In the genomic region with DNA sequence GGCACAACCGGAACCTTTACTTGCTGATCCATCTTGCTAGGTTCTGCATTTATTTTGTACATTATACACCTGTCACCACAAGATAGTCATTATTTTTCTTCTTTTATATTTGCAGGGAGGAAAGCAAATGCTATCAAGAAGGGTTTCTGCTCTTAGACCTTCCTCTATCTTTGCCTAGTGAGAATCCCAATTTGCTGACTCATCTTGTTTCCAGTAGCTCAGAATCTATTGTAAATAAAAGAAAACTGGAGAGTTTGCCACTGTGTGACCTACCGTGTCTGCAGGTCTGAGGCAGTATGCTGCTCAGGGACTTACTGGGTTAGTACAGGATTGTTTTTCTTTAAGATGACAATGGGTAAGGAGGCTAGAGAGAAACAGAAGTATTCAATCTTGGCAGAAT, we compare ENCODE assay signal across 44 mouse cellular contexts. TPM values are rescaled to one million over a fixed set of nuclear protein-coding genes. Genes with fewer than 3 reads are reported as not detected.
"Had no signal": no experiment of that assay in that cellular context is flagged by ENCODE, and none has a peak within 500 bp of the region (broad histone marks: within the 10 kb centered on the region; RNA-seq: fewer than 3 reads in every experiment).

No protein-coding gene starts in this region.

- H3K9ac ChIP-seq: limb, embryonic 12.5 days; limb, embryonic 13.5 days; limb, embryonic 15.5 days; liver, embryonic 12.5 days; liver, embryonic 13.5 days; liver, embryonic 14.5 days; liver, embryonic 15.5 days; liver, postnatal 0 days; lung, embryonic 14.5 days; lung, embryonic 15.5 days; midbrain, embryonic 12.5 days; midbrain, embryonic 13.5 days; midbrain, embryonic 15.5 days; neural tube, embryonic 12.5 days had no signal

- DNase-seq: left cerebral cortex, postnatal 4 days; liver; liver, embryonic 13.5 days; liver, postnatal 0 days; lung, adult 18-20 months; lung, adult 2 months; lung, embryonic 14.5 days; lung, postnatal 10 days; lung, postnatal 14 days; lung, postnatal 36 days; lung, postnatal 4 days; midbrain, embryonic 14.5 days had no signal

- H3K4me3 ChIP-seq: limb, embryonic 10.5 days; limb, embryonic 12.5 days; limb, embryonic 13.5 days; limb, embryonic 15.5 days; liver, embryonic 12.5 days; liver, embryonic 13.5 days; liver, embryonic 15.5 days; lung, embryonic 15.5 days; megakaryocyte, embryonic 14.5 days; midbrain, embryonic 10.5 days; midbrain, embryonic 12.5 days; midbrain, embryonic 13.5 days; midbrain, embryonic 15.5 days; myocyte; neural tube, embryonic 12.5 days had no signal

- H3K4me1 ChIP-seq: limb, embryonic 10.5 days; limb, embryonic 12.5 days; limb, embryonic 13.5 days; limb, embryonic 15.5 days; liver, embryonic 12.5 days; liver, embryonic 13.5 days; liver, embryonic 15.5 days; lung, embryonic 15.5 days; megakaryocyte, embryonic 14.5 days; midbrain, embryonic 10.5 days; midbrain, embryonic 12.5 days; midbrain, embryonic 13.5 days; midbrain, embryonic 15.5 days; neural tube, embryonic 12.5 days had no signal

- H3K27ac ChIP-seq: limb, embryonic 10.5 days; limb, embryonic 12.5 days; limb, embryonic 13.5 days; limb, embryonic 15.5 days; liver, embryonic 12.5 days; liver, embryonic 13.5 days; liver, embryonic 14.5 days; liver, embryonic 15.5 days; lung, embryonic 15.5 days; macrophage; midbrain, embryonic 10.5 days; midbrain, embryonic 12.5 days; midbrain, embryonic 13.5 days; midbrain, embryonic 15.5 days; neural tube, embryonic 12.5 days had no signal

- H3K9me3 ChIP-seq: limb, embryonic 10.5 days; limb, embryonic 12.5 days; limb, embryonic 13.5 days; limb, embryonic 15.5 days; liver, embryonic 12.5 days; liver, embryonic 13.5 days; liver, embryonic 15.5 days; lung, embryonic 15.5 days; midbrain, embryonic 10.5 days; midbrain, embryonic 12.5 days; midbrain, embryonic 13.5 days; midbrain, embryonic 15.5 days; neural tube, embryonic 12.5 days had no signal

- H3K27me3 ChIP-seq: limb, embryonic 12.5 days; limb, embryonic 13.5 days; limb, embryonic 15.5 days; liver, embryonic 12.5 days; liver, embryonic 13.5 days; liver, embryonic 15.5 days; lung, embryonic 15.5 days; megakaryocyte, embryonic 14.5 days; midbrain, embryonic 12.5 days; midbrain, embryonic 13.5 days; midbrain, embryonic 15.5 days; neural tube, embryonic 12.5 days had no signal

- H3K36me3 ChIP-seq: limb, embryonic 10.5 days; limb, embryonic 12.5 days; limb, embryonic 13.5 days; limb, embryonic 15.5 days; liver, embryonic 12.5 days; liver, embryonic 13.5 days; liver, embryonic 15.5 days; lung, embryonic 15.5 days; midbrain, embryonic 10.5 days; midbrain, embryonic 12.5 days; midbrain, embryonic 13.5 days; midbrain, embryonic 15.5 days; neural tube, embryonic 12.5 days had no signal

- H3K4me2 ChIP-seq: limb, embryonic 12.5 days; limb, embryonic 13.5 days; limb, embryonic 15.5 days; liver, embryonic 11.5 days; liver, embryonic 12.5 days; liver, embryonic 13.5 days; liver, embryonic 15.5 days; lung, embryonic 14.5 days; lung, embryonic 15.5 days; midbrain, embryonic 11.5 days; midbrain, embryonic 12.5 days; midbrain, embryonic 13.5 days; midbrain, embryonic 15.5 days; neural tube, embryonic 12.5 days had no signal

RNA-seq across cellular contexts. Expression of a gene that starts 24.0 kb away (rescaled TPM):
- total RNA-seq: left cerebral cortex, postnatal 10 days; left cerebral cortex, postnatal 25 days; left cerebral cortex, postnatal 36 days; left cerebral cortex, postnatal 4 days; liver, adult 2 months; megakaryocyte progenitor cell, adult 5-6 weeks; megakaryocyte-erythroid progenitor cell, adult 5-6 weeks; midbrain, postnatal 0 days had no signal
- polyA plus RNA-seq: limb, embryonic 10.5 days; limb, embryonic 11.5 days; limb, embryonic 12.5 days; limb, embryonic 13.5 days; limb, embryonic 14.5 days; limb, embryonic 15.5 days; liver, embryonic 11.5 days; liver, embryonic 12.5 days; liver, embryonic 13.5 days; liver, embryonic 14.5 days; liver, embryonic 15.5 days; liver, embryonic 16.5 days; lung, embryonic 14.5 days; lung, embryonic 16.5 days; lung, postnatal 0 days; macrophage; midbrain, embryonic 10.5 days; midbrain, embryonic 11.5 days; midbrain, embryonic 13.5 days; midbrain, embryonic 14.5 days; midbrain, embryonic 15.5 days; midbrain, embryonic 16.5 days; neural tube, embryonic 11.5 days; neural tube, embryonic 12.5 days had no signal
